Mouse (Mus musculus): ENCODE results near the gene Fut7.
"Not testable (repeated sequence)": the region's sequence is repeated elsewhere in the genome, so short reads cannot be mapped to it uniquely, and the experiment has no call there.

Gene Fut7

GRCm38 (mm10) chr2:25422587-25423410 is at the start of gene Fut7:
TSS of gene Fut7 (plus strand) at chr2:25423267.
- no peak for DNase-seq

- DNase-seq, result no peak
Measured at GRCm38 (mm10) chr2:25373431-25373830, 49.6 kb upstream of the Fut7 start.

- DNase-seq, result no peak
Measured at GRCm38 (mm10) chr2:25376589-25376988, 46.5 kb upstream of the Fut7 start.

DNA sequence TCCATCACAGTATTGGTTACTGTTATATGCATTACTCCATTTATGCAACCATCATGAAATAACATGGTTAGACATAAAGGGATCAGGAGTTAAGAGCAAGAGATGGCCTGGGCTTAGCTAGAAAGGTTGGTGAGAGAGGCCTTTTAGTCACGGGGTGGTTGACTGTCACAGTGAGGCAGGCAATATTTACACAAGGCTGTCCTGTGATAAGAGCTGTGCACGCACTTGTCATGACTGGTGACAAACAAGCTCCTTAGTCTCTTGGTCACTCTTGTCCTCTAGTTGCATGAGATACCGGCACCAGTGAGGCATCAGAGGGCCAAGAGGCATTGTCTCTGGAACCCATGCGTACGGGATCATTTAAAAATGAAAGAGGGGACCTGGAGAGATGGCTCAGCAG is 38.6 kb upstream of the Fut7 start:
- no peak for DNase-seq

- DNase-seq, result no peak
Measured at GRCm38 (mm10) chr2:25391266-25391665, 31.8 kb upstream of the Fut7 start.

DNA sequence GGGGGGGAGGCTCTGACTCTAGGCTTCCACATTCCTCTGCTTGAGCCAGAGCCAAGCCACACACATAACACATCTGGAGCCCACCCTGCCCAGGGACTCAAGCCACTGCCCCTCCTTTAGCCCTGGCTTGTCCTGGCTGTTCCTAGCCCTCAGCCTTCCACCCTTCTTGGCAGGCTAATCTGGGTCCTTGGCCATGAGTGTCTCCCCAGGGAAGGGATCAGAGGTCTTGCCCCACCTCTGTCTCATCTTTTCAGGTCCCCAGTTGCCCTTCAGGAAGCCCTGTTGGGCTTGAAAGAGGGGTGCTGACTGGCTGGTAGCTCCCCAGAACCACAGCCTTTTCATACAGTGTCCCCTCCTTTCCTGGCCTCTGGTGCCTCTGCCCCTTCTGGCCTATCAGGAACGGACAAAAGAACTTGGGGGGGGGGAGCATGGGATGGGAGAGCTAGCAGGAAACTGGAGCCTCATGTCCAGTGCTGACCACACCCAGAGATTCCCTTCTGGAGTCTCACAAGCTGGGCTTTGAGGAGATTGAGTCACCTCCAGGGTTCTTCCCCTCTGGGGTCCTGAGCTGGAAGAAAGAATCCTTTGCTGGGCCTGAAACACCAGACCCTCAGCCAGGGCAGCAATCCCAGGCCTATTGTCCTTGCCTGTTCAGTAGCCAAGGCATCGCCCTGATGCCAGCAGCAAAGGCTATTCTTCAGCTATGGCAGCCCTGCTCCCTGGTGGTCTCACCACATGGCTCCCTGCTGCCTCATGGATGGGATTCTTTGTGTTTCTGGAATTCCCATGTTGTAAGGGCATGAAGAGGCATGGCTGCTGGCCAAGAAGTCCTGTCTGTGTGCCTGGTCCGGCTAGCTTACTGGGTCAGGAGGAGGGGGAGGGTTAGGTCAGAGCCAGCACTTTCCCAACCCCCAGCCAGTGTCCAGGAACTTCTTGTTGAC is 28.5 kb upstream of the Fut7 start:
- no peak for DNase-seq

DNA sequence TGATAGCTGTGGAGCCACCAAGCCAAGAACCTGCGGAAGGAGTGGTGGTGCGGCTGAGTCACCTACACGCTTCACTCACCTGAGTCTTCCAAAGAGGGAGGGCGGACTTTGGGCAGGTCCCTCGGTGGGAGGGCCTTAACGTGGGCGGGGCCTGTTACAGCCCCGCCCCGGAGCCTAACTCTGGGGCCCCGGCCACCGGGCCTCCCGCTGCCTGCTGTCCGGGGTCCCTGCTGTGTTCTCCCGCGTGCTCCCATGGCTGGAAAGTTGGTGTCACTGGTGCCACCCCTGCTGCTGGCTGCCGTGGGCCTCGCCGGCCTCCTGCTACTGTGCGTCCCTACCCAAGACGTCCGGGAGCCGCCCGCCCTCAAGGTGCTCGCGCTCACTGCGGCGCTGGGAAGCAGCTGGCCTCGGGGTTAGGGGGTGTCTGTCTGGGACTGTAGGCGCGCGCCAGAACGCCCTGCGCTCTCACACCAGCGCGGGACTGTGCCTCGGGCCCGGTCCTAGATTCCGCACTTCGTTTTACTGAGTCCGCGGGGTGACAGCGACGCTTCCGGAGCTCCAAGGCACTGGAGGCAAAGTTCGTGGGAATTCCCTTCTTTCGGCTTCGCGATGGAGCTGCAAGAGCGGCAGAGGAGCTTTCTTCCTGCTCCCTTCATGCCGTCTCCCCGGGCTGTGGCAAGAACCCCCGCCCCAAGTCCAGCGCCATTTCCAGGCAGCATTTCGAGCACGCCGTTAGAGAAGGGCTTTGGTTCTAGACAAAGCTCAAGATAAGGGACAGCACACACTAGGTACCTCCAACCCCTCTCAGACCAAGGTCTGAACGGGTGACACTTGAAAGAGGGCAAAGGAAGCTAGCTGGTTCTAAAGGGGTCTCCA is 27.1 kb upstream of the Fut7 start, which contains the start of gene Entpd2:
Entpd2 (plus strand) TSS at position 154 of the 876 bp plus-strand sequence.
- no peak for DNase-seq

- peak; percentile 76 for DNase-seq
Measured at GRCm38 (mm10) chr2:25396597-25396983, 26.5 kb upstream of the Fut7 start.

- no peak for DNase-seq
Measured at GRCm38 (mm10) chr2:25397010-25397409, 26.1 kb upstream of the Fut7 start.

GRCm38 (mm10) chr2:25398065-25398464 is 25.0 kb upstream of the Fut7 start:
- no peak for DNase-seq

DNA sequence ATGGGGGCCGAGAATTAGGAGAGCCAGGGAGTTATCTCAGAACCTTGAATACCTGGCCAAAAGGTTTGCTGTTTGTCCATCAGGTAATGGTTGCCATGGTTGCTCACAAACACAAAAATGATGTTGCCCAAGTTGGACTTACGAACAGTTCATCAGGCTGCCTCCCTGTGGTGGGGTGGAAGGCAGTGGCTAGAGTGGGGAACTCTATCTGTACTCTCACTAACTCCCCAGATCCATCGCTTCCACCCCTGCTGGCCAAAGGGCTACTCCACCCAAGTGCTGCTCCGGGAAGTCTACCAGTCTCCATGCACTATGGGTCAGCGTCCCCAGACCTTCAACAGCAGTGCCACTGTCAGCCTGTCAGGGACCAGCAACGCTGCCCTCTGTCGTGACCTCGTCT is 24.0 kb upstream of the Fut7 start, which contains the start of gene Npdc1:
Npdc1 (plus strand) TSS at position 301 of the 400 bp plus-strand sequence.
- no peak for DNase-seq

DNA sequence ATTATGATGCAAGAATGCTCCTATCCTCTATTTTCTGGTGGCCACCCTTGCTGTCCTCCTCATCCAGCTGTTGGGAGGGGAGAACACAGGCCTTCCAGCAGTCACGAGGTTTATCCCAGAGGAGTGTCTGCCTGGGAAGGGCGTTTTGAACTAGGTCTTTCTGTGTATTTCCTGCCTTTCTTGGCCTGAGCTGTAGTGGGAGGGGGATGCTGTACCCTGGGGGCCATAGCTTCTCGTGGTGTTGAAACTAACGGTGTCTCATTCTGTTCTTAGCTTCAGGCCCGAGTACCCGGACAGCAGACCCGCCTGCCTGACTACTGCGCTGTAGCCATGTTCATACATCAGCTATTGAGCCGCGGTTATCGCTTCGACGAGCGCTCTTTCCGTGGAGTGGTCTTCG is 22.8 kb upstream of the Fut7 start:
- DNase-seq, result no peak

DNA sequence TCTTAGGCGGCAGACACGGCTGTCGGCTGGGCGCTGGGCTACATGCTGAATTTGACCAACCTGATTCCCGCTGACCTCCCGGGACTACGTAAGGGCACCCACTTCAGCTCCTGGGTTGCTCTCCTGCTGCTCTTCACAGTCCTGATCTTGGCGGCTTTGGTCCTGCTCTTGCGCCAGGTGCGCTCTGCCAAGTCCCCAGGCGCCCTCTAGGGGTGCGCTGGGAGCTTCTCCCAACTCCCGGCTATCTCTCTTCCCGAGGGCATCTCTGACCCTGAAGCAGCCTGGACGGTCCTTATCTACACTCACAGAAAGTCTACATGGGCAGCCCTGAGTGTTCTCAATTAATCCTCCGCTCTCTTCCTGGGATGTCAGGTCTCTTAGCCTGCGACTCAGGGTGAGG is 22.3 kb upstream of the Fut7 start:
- peak; percentile 71 for DNase-seq

DNA sequence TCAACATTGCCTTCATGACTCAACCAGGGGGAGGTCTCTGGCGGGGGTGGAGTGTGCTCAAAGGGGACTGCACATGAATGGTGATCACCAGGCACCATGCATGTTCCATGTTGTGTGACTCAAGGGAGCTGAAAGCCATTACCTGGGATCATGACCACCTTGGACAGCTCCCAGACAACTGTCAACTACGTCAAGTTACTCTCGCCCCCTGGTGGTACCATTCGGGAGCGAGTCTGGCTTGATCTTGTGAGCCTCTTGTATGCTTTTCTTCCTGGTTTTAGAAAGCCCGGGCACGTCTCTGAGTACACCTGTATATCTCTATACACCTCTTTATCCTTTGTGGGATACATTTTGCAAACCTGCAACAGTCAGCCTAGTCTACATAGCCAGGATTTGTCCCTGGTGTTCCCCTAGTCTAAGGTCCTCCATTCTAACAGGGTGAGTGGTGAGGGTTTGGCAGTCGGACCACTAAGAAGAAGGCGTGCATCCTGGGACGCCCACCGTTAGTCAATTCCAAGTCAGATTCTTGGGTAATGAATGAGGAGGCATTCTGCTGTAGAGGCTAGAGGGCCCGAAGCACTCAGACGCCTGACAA is 20.6 kb upstream of the Fut7 start:
- peak; percentile 75 for DNase-seq

DNA sequence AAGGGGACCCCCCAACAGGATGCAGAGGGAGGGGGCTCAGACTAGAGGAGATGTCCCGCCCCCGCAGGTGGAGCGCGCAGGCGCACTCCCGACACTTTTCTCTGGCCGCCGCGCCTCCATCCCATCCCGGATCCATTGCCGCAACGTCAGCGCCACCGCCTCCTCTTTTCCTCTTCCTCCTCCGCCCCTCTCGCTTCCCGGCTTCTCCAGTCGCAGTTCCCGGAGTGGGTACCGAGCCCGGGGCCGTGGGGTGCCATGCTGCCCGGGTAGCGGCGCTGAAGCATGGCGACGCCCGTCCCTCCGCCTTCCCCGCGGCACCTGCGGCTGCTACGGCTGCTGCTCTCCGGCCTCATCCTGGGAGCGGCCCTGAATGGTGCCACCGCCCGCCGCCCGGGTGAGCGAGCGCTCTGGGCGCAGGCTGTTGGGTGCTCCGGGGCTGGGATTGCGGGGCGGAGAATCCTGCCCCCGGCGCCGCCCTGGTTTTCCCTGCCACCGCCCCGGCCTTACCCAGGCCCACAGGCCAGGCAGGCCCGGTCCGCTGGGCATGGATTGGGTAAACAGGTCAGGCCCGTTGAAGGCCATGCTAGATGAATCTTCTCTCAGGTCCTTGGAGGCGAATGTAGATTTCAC is 20.0 kb upstream of the Fut7 start:
- peak; percentile 91 for DNase-seq

- DNase-seq, result peak; percentile 16
Measured at GRCm38 (mm10) chr2:25403994-25404393, 19.1 kb upstream of the Fut7 start.

- DNase-seq, result no peak
Measured at GRCm38 (mm10) chr2:25408908-25409307, 14.2 kb upstream of the Fut7 start.

DNA sequence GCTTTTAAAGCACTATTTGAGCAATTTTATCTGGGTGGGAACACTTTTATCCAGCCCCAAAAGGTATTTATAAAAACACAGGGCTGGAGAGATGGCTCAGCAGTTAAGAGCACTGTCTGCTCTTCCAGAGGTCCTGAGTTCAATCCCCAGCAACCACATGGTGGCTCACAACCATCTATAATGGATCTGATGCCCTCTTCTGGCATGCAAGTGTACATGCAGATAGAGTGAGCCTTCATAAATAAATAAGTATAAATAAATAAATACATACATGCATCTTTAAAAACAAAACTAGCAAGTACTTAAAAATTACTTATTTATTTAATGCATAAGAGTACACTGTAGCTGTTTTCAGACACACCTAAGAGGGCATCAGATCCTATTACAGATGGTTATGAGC is 9.6 kb upstream of the Fut7 start:
- not testable (repeated sequence) for DNase-seq

GRCm38 (mm10) chr2:25417426-25417825 is 5.6 kb upstream of the Fut7 start:
- peak; percentile 8 for DNase-seq

DNA sequence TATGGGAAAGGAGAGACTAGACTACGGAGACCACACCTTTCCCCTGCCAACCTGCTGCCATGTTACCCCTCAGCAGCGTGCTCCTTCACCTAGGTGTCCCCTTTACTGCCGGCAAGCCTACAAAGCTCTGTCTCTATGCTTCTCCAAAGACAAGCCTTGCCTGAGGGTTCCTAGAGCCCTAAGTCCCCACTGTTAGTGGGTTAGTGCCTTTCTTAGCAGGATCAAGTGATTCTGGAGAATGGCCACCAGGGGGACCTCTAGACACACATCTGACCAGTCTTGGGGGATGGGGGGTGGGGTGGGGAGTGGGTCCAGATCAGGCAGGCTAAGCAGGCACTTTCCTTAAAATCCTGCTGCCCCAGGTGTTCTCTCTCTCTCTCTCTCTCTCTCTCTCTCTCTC is 1.2 kb upstream of the Fut7 start:
- DNase-seq, result peak; percentile 61

DNA sequence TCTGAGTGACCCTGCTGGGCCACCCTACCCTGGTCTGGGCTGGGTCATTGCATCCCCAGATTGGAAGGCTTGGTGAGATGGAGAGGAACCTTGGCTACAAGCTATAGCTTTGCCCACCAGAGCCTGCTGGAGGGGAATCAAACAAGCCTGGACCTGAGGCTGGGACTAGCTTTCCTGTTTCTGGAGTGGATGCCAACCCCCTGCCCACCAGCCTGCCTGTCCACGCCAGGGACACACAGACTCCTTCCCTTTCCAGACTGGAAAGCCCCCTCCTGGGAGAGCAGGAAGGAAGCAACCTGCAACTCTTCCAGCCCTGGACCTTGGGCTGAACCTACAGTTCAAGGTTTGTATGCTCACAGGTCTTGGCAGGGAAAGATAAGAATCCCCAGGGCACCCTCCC is 559 bp downstream of the Fut7 start:
- DNase-seq, result no peak

DNA sequence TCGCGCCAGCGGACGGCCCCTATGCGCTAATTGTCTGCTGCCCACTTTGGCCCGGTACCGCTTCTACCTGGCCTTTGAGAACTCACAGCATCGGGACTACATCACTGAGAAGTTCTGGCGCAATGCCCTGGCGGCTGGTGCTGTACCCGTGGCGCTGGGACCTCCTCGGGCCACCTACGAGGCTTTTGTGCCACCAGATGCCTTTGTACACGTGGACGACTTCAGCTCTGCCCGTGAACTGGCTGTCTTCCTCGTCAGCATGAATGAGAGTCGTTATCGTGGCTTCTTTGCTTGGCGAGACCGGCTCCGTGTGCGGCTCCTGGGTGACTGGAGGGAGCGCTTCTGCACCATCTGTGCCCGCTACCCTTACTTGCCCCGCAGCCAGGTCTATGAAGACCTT is 2.4 kb downstream of the Fut7 start:
- peak; percentile 54 for DNase-seq
